Mouse (Mus musculus) kidney, embryonic 14.5 days (tissue): ENCODE results near the gene Radil. TPM values are rescaled to one million over a fixed set of nuclear protein-coding genes. Genes with fewer than 3 reads are reported as not detected.
A peak's percentile ranks its signal among the peaks of the same experiment; 100 is the strongest.

ENCODE experiments used
- ATAC-seq: fragments of 200-750 bp; cut with Nextera tagmentation; 2 replicates; pipeline ENCODE4 v1.8.0; 2017; ENCODE audit warnings: moderate number of reproducible peaks, mild to moderate bottlenecking, moderate TSS enrichment, moderate library complexity; ENCODE audit not compliant: low FRiP score, low TSS enrichment
- H3K27ac ChIP-seq: fragments of 300-500 bp; sonication (generic); 2 replicates; pipeline ENCODE4 v1.5.1; 2014; ENCODE audit warnings: low read depth, mild to moderate bottlenecking, low read length, moderate library complexity, mixed read lengths
- H3K27me3 ChIP-seq: fragments of 300-500 bp; sonication (generic); 2 replicates; pipeline ENCODE4 v1.6.1; 2014; ENCODE audit warnings: mild to moderate bottlenecking, low read length; ENCODE audit not compliant: control insufficient read depth, insufficient read depth
- H3K36me3 ChIP-seq: fragments of 300-500 bp; sonication (generic); 2 replicates; pipeline ENCODE4 v1.6.1; 2014; ENCODE audit warnings: low read length, mixed read lengths; ENCODE audit not compliant: control insufficient read depth, insufficient read depth
- H3K4me1 ChIP-seq: fragments of 300-500 bp; sonication (generic); 2 replicates; pipeline ENCODE4 v1.6.1; 2014; ENCODE audit warnings: low read length, mixed read lengths; ENCODE audit not compliant: control insufficient read depth, insufficient read depth
- H3K4me2 ChIP-seq: fragments of 300-500 bp; sonication (generic); replicated peaks from 2 replicates; pipeline ENCODE4 v1.6.1; 2014; ENCODE audit warnings: low read depth, mild to moderate bottlenecking, low read length
- H3K4me3 ChIP-seq: fragments of 300-500 bp; sonication (generic); 2 replicates; pipeline ENCODE4 v1.5.1; 2014; ENCODE audit warnings: mild to moderate bottlenecking, low read length
- H3K9ac ChIP-seq: fragments of 300-500 bp; sonication (generic); 2 replicates; pipeline ENCODE4 v1.6.1; 2014; ENCODE audit warnings: low read depth, mild to moderate bottlenecking, low read length, moderate library complexity
- H3K9me3 ChIP-seq: fragments of 300-500 bp; sonication (generic); 2 replicates; pipeline ENCODE4 v1.6.1; 2016; ENCODE audit warnings: low read length; ENCODE audit not compliant: control insufficient read depth
- WGBS: fragments of 180-500 bp; shearing (Covaris S2); extraction: QIAGEN DNeasy Blood & Tissue Kit; methylation state at CpG from one replicate; pipeline ENCODE4 v1.1.7; 2014; 5-methylcytosine and 5-hydroxymethylcytosine counted together
- polyA plus RNA-seq: library from polyadenylated mRNA; unstranded; fragments of >200 nt; fragmentation: Nextera tagmentation; extraction: Ambion mirVana; gene quantifications from 2 replicates; pipeline ENCODE4 v1.2.1, GENCODE M21; 2014

The Radil gene
- polyA plus RNA-seq, 1 experiment from 2014 or later: 1.7 TPM

GRCm38 (mm10) chr5:142450846-142451245 lies 100.1 kb downstream of the Radil start:
- Histone ChIP-seq H3K27me3 (no peaks in the 10 kb centered on the region), H3K36me3 (peaks cover 52% of the 10 kb centered on the region), H3K4me1 (peaks cover 4% of the 10 kb centered on the region), H3K4me2 (no peak overlapping the region), H3K9me3 (no peaks in the 10 kb centered on the region), H3K27ac (no peak overlapping the region), H3K9ac (no peak overlapping the region), H3K4me3 (no peak overlapping the region)
- WGBS: 95% methylated on average over 9 of the region's 9 CpGs
- ATAC-seq: no peak

- WGBS: 83% methylated on average over 12 of the region's 12 CpGs
- H3K27ac ChIP-seq: no peak overlapping the region
Measured at GRCm38 (mm10) chr5:142448623-142449022, 102.3 kb downstream of the Radil start.

GRCm38 (mm10) chr5:142448076-142448475 lies 102.8 kb downstream of the Radil start:
- Histone ChIP-seq H3K9me3 (no peaks in the 10 kb centered on the region), H3K4me2 (no peak overlapping the region), H3K4me3 (no peak overlapping the region), H3K4me1 (peaks cover 17% of the 10 kb centered on the region), H3K36me3 (peaks cover 28% of the 10 kb centered on the region; the same call in 1 of the 2 replicates), H3K9ac (no peak overlapping the region), H3K27me3 (no peaks in the 10 kb centered on the region), H3K27ac (no peak overlapping the region)
- ATAC-seq: peak; percentile 66
- 4% methylated on average over 9 of the region's 9 CpGs for WGBS

More at GRCm38 (mm10) chr5:142448623-142449022, 102.3 kb downstream of the Radil start:
- Histone ChIP-seq H3K9ac (no peak overlapping the region), H3K36me3 (peaks cover 33% of the 10 kb centered on the region), H3K4me2 (no peak overlapping the region), H3K4me1 (peaks cover 13% of the 10 kb centered on the region), H3K4me3 (no peak overlapping the region), H3K9me3 (no peaks in the 10 kb centered on the region), H3K27me3 (no peaks in the 10 kb centered on the region)
- ATAC-seq: no peak

GRCm38 (mm10) chr5:142445709-142446108 lies 105.2 kb downstream of the Radil start:
- 64% methylated on average over 8 of the region's 8 CpGs for WGBS
- Histone ChIP-seq H3K27ac (no peak overlapping the region), H3K36me3 (peaks cover 15% of the 10 kb centered on the region; the same call in 1 of the 2 replicates), H3K27me3 (no peaks in the 10 kb centered on the region), H3K9me3 (no peaks in the 10 kb centered on the region), H3K4me3 (no peak overlapping the region), H3K9ac (0 out of 2 replicates have a peak overlapping the region, but pooled peaks have one; percentile 28), H3K4me2 (no peak overlapping the region), H3K4me1 (peaks cover 35% of the 10 kb centered on the region)
- ATAC-seq: no peak

GRCm38 (mm10) chr5:142444791-142445531 lies 105.9 kb downstream of the Radil start:
- 60% methylated on average over 7 of the region's 11 CpGs for WGBS
- Histone ChIP-seq H3K9me3 (no peaks in the 10 kb centered on the region), H3K27me3 (no peaks in the 10 kb centered on the region), H3K9ac (no peak overlapping the region), H3K4me3 (no peak overlapping the region), H3K4me2 (no peak overlapping the region), H3K4me1 (peaks cover 40% of the 10 kb centered on the region), H3K36me3 (peaks cover 7% of the 10 kb centered on the region; the same call in 1 of the 2 replicates), H3K27ac (no peak overlapping the region)
- ATAC-seq: no peak

GRCm38 (mm10) chr5:142443994-142444393 lies 106.9 kb downstream of the Radil start:
- H3K4me2 ChIP-seq: no peak overlapping the region
- 58% methylated on average over 14 of the region's 14 CpGs for WGBS
- H3K4me3 ChIP-seq: no peak overlapping the region
- peaks cover 5% of the 10 kb centered on the region; the same call in 1 of the 2 replicates for H3K36me3 ChIP-seq
- no peak for ATAC-seq
- no peak overlapping the region for H3K27ac ChIP-seq
- no peaks in the 10 kb centered on the region for H3K27me3 ChIP-seq
- peaks cover 49% of the 10 kb centered on the region for H3K4me1 ChIP-seq
- H3K9ac ChIP-seq: peak overlapping the region; percentile 5; the same call in 1 of the 2 replicates
- no peaks in the 10 kb centered on the region for H3K9me3 ChIP-seq

- Histone ChIP-seq H3K27me3 (no peaks in the 10 kb centered on the region), H3K4me2 (no peak overlapping the region), H3K27ac (no peak overlapping the region), H3K4me3 (no peak overlapping the region), H3K36me3 (no peaks in the 10 kb centered on the region; the same call in 1 of the 2 replicates), H3K9me3 (no peaks in the 10 kb centered on the region), H3K4me1 (peaks cover 53% of the 10 kb centered on the region), H3K9ac (no peak overlapping the region)
- no peak for ATAC-seq
- WGBS: 71% methylated on average over 15 of the region's 15 CpGs
Measured at GRCm38 (mm10) chr5:142443514-142443913, 107.4 kb downstream of the Radil start.

- Histone ChIP-seq H3K9me3 (no peaks in the 10 kb centered on the region), H3K4me2 (no peak overlapping the region), H3K9ac (no peak overlapping the region), H3K4me1 (peaks cover 49% of the 10 kb centered on the region), H3K27me3 (no peaks in the 10 kb centered on the region), H3K4me3 (no peak overlapping the region), H3K36me3 (peaks cover 2% of the 10 kb centered on the region; the same call in 1 of the 2 replicates), H3K27ac (peak overlapping the region; percentile 2; the same call in 1 of the 2 replicates)
- WGBS: 84% methylated on average over 7 of the region's 7 CpGs
- ATAC-seq: no peak
Measured at GRCm38 (mm10) chr5:142442045-142442440, 108.9 kb downstream of the Radil start.

GRCm38 (mm10) chr5:142441332-142442044 lies 109.4 kb downstream of the Radil start:
- Histone ChIP-seq H3K4me1 (peaks cover 49% of the 10 kb centered on the region), H3K27me3 (no peaks in the 10 kb centered on the region), H3K4me2 (peak overlapping the region; percentile 72), H3K9me3 (no peaks in the 10 kb centered on the region), H3K27ac (peak overlapping the region; percentile 95), H3K36me3 (peaks cover 2% of the 10 kb centered on the region; the same call in 1 of the 2 replicates), H3K9ac (peak overlapping the region; percentile 50; the same call in 1 of the 2 replicates), H3K4me3 (peak overlapping the region; percentile 34)
- no peak for ATAC-seq
- 58% methylated on average over 22 of the region's 22 CpGs for WGBS
